Mouse (Mus musculus) telencephalon, adult 2 months (tissue): ENCODE data around the gene Pou3f1.

Experiments used
- DNase-seq: peaks from one replicate; pipeline ENCODE4 v3.0.0-alpha.2; 2011; ENCODE audit warnings: low read depth, low spot score

The Pou3f1 gene

DNA sequence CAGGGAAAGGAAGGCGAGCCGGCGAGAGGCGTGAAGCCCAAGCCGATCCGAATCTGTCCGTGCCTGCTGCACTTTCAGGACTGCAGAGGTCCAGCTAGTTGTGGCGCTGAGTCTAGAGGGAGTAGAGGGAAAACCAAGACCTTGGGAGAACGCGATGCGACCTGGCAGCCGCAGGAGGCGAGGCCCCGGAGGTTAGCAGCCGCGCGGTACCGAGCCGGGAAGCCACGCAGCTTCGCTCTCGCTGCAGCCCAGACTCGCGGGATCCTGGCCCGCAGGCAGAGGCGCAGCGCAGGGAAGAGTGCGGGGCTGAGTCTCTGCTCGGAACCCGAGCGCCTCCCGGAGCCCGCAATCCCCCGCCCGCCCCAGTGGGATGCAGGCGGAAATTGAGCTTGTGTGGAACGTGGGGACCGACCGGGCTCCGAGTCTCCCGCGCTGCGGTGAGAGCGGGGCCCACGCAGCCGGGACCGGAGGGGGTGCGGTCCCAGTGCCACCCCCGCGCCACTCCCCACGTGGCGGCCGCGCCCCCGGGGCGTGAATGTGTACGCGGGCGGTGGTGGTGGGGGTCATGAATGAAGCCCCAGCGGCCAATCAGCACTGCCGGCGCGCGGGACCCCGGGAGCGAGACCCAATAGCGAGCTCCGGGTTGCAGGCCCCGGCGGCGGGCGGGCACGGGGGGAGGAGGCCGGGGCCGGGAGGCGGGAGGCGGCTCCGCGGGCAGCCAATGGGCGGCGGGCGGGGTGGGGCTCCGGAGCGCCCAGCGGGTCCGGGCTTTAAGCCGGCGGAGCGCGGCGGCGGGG is 445 bp downstream of the Pou3f1 start:
- peak; percentile 70 for DNase-seq

DNA sequence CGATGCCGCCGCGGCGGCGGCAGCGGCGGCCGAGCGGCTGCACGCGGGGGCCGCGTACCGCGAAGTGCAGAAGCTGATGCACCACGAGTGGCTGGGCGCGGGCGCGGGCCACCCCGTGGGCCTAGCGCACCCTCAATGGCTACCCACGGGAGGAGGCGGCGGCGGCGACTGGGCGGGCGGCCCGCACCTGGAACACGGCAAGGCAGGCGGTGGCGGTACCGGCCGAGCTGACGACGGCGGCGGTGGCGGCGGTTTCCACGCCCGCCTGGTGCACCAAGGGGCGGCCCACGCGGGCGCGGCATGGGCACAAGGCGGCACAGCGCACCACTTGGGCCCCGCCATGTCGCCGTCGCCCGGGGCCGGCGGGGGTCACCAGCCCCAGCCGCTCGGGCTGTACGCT is 1.2 kb downstream of the Pou3f1 start:
- no peak for DNase-seq

DNA sequence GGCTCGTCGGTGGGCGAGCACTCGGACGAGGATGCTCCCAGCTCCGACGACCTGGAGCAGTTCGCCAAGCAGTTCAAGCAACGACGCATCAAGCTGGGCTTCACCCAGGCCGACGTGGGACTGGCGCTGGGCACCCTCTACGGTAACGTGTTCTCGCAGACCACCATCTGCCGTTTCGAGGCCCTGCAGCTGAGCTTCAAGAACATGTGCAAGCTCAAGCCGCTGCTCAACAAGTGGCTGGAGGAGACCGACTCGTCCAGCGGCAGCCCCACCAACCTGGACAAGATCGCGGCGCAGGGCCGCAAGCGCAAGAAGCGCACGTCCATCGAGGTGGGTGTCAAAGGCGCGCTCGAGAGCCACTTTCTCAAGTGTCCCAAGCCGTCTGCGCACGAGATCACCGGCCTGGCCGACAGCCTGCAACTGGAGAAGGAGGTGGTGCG is 1.8 kb downstream of the Pou3f1 start:
- no peak for DNase-seq

DNA sequence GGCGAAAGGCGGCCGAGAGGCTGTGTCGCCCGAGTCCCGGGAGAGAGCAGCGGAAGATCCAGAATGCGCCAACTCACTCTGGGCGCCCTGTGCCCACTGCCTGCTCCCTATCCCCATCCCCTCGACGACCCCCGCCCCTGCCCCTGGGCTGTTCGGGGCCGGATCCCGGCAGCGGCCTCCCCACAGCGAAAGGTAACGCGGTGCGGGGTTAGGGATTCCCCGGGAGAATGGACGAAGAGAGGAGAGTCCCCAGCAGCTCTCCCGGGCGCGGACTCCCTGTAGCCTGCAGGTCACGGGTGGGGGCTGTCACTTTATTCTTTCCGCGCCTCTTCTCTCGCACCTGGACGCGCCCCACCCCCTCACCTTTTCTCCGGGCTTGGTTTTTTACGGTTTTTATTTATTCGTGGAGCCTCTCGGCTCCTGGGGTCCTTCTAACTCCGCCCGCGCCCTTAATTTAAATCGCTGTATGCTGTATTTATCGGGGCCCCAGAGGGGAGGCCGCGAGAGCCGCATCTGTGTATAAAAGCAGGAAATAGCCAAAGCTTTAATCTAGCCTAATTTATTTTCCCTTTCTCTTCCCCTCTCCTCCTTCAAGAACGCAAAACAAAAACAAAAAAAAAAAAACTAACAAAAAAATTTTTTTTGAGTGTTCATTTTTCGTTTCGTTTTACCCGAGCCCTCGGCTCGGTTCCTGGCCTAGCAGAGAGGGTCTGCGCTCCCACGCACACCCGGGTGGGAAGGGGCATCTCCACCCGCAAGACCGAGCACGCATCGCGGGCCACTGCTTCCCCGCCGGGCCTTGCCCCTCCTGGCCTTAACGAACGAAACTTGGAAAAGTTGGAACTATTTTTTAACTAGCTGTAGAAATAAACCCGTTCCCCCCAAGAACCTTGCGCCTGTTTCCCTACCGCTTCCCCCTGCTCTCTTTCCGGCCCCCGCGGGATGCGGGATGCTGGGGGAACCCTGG is 2.9 kb downstream of the Pou3f1 start:
- no peak for DNase-seq

DNA sequence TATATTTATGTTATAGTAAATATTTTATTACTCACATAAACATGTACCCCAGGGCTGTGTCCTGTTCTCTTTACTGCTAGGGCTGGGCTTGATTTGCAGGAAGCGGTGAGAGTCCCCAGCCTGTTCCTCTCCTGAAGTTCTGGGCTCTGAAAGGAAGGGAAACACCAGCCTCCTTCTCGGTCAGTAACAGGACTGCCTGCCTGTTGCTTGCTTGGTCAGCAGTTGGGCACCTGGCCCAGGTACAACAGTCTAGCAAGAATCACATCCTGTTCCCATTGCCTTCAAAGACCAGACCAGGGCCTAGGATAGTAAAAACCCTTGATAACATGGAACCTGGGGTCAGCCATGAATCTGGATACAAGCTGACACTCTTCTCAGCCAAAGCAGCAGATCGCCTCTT is 4.0 kb downstream of the Pou3f1 start:
- DNase-seq, result no peak

DNA sequence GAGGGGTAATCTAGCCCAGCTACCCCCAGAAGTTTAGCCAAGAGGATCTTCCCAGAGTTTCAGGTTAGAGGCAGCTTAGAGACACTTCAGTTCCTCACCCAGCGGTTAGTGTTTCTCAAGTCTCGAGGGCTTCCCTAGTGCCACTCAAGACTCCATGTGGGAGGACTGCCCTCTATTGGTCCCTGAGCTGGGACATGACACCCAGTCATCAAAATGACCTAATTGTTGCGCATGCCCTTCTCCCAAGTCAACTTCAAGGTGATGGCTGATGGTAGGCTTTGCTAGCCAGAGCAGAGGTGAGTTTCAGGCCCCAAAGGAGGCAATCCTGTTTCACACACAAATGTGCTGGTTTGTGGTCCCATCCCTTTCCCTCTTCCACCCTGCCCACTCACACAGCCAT is 6.4 kb downstream of the Pou3f1 start:
- no peak for DNase-seq

DNA sequence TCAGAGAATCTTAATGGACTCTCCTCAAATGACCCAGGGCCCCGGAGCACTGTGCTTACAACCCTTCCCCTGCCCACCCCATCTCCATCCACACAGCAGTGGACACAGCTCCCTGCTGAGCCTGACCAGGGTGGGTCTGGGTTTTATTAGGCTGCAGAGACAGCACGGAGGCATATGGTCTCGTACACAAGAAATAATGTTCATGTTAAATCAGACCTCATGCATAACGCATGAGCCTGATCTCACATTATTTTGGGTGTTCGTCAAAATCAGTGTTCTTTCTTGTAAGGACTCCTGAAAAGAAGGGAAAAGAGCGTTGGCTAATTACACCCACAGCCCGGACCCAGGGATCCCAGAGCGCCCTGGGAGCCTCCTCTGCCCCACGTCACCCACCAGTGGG is 7.6 kb downstream of the Pou3f1 start:
- DNase-seq, result no peak

DNA sequence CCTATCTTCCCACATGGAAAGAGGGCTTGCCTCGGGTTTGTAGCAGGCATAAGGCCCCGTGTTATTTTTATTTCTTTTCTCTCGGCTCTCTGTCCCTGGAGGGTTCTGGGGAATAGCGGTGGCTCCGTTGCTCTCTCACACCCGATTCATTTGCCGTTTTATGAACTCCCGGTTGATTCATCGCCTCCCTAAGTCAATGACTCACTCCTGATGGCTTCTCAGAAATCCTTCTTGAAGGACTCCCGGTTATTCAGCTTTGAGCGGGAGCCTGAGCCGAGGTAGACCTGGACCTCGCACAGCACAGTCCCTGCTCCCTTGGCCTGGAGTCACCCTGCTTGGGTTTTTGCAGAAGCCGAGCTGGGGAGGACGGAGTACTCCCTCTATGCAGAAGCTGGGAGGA is 8.0 kb downstream of the Pou3f1 start:
- no peak for DNase-seq

DNA sequence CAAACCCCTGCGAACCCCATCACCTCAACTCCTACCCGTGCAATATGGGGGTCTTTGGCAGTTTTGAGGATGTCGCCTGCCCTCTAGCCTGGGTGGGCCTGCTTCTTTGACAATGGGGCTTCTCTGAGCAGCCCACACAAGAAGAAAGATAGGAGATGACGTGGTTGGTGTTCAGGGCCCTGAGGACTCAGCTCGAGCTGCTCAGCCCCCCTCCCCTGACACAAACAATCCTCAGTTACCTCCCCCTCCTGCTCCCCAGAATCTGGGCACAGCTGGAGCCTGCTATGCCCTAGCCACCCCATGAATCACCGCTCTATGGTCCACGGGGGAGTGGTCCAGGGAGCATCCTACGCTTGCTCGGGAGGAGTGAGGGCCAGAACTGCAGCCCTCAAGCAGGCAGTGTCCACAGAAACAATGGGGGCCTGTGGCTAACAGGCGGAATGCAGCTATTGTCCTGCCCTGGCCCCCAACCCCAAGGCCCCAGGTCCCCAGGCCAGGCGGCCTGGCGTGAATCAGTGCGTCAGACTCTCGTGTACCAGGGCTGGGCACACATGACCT is 10.9 kb downstream of the Pou3f1 start:
- peak; percentile 40 for DNase-seq

DNA sequence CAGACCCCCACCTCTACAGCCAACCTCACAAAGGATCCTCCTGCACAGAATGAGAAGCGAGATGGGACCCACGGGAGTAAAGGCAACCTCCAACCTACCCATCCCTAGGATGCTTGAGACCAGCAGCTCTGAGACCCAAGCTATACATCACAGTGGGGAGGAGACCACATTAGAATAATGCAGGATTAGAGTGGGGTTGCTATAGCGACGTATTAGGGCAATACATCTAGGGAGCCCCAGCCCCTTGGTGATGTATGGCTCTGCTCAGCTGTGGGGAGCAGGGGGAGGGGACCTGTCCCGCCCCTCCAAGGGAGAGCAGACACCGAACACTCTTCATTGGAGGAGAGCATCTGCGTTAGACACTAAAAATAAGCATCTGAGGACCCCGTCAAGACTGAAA is 11.5 kb downstream of the Pou3f1 start:
- DNase-seq, result no peak

DNA sequence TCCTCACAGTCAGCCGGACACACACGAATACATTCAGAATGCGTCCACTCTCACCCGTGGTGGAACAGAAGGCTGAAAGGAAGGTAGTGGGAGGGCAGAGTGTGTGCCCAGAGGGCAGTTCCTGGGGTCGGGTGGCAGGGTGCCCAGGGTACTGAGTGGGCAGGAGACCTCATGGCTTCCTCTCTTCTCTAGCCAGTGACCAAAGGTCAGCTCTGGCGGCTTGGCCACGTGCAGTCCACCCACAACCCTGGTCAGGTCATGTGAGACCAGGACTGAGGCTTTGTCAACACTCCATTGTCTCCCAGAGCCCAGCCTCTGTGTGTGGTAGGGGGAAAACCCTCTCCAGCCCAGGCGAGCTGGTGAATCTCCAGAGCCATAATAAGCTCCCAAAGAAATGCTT is 13.6 kb downstream of the Pou3f1 start:
- no peak for DNase-seq

DNA sequence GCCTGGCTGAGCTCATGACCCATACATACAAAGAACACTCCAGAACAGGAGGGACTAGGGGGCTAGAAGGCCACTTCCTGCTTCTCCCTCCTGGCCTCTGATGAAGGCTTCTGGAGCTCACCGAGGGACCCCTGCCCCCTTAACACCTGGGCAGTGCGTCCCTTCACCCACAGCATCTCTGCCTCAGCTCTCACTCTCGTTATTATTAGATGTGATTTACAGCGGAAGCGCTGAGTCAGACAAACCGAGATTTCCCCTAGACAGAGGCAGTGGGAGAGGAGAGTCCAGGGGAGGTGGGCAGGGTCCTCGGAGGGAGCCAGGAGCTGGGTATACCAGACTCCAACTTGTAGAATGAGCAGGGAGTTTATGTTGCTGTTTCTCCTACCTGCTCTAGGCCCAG is 15.0 kb downstream of the Pou3f1 start:
- DNase-seq, result no peak

DNA sequence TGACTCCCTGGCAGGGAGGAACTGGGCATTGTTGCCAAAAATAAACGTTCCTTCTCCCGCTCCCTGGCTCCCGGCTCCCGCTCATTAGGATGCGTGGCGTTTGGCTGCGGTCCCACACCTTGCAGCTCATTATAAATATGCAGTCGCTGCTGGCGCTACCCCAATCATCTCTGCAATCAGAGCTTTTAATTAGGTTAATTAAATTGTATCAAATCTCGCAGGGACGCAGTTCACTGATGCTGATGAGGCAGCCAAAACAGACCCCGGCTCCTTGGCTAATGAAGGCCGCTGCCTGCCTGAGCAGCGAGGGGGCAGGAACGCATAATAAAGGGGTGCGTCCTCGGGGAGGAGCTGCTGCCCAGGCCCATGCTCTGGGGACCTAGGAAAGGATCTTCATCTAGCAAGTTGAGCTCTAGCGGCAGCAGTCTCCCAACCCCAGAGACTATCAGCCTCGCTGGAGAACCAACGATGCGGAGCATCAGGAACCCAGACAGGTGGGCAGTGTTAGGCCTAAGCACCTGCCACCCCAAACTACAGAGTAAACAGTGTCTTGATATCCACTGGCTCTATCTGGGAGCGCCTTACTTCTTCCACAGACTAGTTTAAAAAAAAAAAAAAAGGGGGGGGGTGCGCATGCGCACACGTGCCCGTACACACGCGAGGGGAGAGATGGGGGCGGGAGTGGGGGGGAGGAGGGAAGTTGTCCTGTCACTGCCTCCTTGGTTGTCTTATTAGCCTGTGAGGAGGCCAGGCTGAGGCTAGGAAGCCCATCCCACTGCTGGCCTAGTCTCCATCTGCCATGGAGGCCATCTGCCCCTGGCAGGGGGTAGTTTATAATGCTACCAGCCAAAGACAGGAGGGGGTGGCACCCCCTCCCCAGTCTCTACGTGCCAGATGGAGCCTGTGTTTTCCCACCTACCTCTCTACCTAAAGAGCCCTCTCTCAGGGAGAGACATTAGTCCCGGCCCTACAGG is 16.0 kb downstream of the Pou3f1 start:
- DNase-seq, result no peak

DNA sequence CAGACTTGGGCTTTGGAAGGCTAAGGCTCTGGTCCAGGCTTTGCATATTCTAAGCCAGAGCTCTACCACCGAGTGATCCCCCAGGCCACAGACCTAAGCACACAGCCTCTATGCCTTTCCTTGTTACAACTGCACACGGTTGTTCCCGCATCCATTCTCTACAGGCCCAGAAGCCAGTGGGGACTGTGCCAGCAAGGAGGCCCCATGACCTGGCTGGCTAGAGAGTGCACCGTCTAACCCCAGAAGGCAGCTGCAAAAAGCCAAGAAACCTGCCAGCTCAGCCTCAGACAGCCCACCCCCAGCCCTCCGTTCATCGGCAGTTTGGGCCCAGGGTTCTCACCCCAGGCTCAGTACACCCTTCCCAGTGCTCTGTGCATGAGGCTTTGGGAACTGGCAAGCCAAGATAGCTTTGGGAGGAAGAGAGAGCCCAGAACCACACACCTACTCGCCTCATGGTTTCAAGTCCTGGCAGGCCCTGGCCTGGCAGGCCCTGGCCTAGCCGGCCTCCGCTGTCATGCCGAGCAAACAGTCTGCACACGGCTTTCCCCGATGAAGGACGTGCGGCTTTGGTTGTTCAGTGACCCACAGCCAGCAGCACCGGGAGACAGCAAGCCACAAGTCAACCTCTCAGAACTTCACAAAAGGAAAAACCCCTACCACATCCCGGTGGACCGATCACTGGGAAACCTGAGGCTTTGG is 17.9 kb downstream of the Pou3f1 start:
- DNase-seq, result no peak

DNA sequence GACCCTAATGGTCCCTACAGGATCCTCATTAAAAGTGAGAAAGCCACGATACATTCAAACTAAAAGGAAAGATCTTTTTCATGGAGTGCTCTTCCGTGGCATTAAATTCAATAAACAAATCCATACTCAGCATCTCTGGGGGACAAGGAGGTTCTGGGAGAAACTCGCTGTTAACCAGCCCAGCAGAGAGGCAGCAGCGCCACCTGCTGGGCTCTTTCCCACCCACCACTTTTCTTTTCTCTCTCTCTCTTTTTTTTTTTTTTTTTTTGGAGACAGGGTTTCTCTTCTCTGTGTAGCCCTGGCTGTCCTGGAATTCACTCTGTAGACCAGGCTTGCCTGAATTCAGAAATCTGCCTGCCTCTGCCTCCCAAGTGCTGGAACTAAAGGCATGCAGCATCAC is 18.4 kb downstream of the Pou3f1 start:
- no peak for DNase-seq

DNA sequence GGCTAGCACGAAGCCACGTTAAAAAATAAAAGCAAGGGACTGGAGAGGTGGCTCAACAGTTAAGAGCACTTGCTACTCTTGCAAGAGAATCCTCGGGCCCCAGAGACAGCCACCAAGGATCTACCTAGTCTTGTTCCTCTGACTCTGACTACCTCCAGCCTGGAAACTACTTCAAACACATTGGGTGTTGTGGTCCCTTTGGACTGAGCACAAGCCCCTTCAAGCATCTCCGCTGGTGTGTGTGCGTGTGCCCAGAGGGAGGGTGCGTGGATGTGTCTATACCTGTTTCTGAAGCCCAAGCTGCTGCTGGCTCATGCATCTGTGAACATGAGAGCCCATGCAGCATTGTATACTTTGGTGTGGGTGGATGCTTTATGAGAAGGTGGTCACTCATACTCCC is 19.4 kb downstream of the Pou3f1 start:
- DNase-seq, result no peak

DNA sequence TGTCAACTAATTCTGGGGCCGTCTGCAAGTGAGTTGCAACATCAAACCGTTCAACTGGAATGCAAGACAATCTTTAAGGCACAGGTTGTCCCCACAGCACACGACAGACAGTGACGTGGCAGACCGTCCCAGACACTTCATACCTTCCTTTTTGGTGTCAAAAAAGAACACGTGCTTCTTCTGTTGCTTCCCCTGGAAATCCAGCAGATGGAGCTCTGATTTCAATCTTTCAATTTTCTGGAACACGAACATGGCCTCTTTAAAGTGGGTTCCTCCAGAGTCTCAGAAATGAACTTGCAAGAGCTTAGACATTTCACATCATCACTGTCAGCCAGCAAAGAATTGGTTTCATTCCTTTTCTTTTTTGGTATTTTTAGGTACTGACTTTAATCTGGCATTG is 25.7 kb downstream of the Pou3f1 start:
- no peak for DNase-seq

DNA sequence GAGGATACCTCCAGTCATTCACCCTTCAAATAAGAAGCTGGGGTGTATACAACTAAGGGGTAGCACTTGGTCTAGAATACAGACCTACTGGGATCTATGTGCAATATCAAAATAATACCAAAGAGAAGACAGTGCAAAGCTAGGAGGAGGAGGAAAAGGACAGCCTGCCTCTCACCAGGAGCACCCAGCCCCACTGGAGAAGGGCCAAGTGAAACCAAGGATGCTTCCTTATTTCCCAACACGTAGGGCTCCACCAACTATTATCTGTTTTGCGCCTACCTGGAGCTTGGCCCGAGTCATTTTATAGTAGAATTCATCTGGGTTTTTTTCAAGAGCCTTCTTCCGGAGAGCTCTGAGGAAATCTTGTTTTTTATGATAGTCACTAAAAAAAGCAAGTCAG is 26.9 kb downstream of the Pou3f1 start:
- no peak for DNase-seq

DNA sequence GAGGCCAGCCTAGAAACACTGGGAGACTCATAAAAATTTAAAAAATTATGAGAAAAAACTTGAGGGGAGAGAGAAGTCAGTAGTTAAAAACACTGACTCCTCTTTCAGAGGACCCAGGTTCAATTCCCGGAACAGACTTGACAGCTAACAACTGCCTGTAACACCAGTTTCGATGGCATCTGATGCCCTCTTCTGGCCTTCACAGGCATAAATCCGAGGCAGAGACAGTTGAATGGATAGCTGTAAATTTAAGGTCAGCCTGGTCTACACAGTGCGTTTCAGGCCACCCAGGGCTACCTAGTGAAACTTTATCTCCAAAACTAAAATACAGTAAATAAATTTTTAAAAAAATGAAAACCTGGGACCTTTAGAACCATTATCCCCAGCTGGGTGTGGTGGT is 28.4 kb downstream of the Pou3f1 start:
- DNase-seq, result no peak

DNA sequence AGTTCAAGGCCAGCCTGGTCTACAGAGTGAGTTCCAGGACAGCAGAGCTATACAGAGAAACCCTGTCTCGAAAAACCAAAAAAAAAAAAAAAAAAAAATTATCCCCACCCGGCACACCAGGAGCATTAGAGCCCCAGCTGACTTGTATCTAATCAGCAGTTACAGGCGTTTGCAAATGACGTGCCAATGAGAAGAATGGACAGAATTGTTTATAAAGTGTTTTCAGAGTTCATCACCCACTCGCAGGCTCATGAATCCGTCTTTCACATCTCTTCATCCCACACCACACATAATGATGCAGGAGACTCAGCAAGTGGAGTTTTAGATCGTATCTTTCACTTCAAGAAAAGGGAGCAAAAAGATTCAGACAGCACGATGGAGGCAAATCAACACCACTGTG is 28.8 kb downstream of the Pou3f1 start:
- no peak for DNase-seq
